In genomic region chr15:84597021-84597420, GRCm38 (mm10) we compare ENCODE assay signal across 16 mouse cellular contexts. TPM values are rescaled to one million over a fixed set of nuclear protein-coding genes. Genes with fewer than 3 reads are reported as not detected.
DNase-seq lines count a peak whose midpoint lies in the region; ATAC-seq and TF ChIP-seq lines count a peak whose summit lies in the region.
"Had no signal": no experiment of that assay in that cellular context is flagged by ENCODE, and none has a peak within 500 bp of the region (broad histone marks: within the 10 kb centered on the region; RNA-seq: fewer than 3 reads in every experiment).

No protein-coding gene starts in this region.

- DNase-seq in heart, postnatal 0 days (ENCODE audit: low spot score): no peak
- DNase-seq in heart, postnatal 10 days: no peak
- no peak for DNase-seq in lung, embryonic 14.5 days
- DNase-seq in lung, postnatal 25 days (ENCODE audit: low spot score): no peak
- DNase-seq in CH12.LX (ENCODE audit: extremely low read depth): no peak
- peak; percentile 45 for DNase-seq in brain, adult 2 months (ENCODE audit: low read depth, low spot score)
- DNase-seq: heart, adult 18-20 months; kidney, adult 9 months; layer of hippocampus, adult 9-11 months; liver, embryonic 13.5 days; midbrain, embryonic 14.5 days had no signal

- TF ChIP-seq EP300 in heart, postnatal 0 days (IDR thresholded peaks at IDR 0.05; ENCODE audit: low read depth): no peak
- TF ChIP-seq EP300 in CH12.LX (IDR thresholded peaks at IDR 0.05; ENCODE audit: low read length): no peak

- no peak overlapping the region for H3K9ac ChIP-seq in heart, postnatal 0 days (replicated peaks; ENCODE audit: low read depth, low read length)
- H3K9ac ChIP-seq in lung, embryonic 14.5 days: no peak overlapping the region
- no peak overlapping the region for H3K9ac ChIP-seq in CH12.LX (ENCODE audit: insufficient read depth, low read depth)
- H3K9ac ChIP-seq: forebrain, embryonic 15.5 days; hindbrain, embryonic 15.5 days; liver, embryonic 13.5 days had no signal

- no peaks in the 10 kb centered on the region for H3K79me2 ChIP-seq in CH12.LX (replicated peaks; ENCODE audit: control insufficient read depth, extremely low read depth, insufficient read depth, poor library complexity, severe bottlenecking)

- dilution Hi-C loops in CH12.LX (cut with MboI; ENCODE audit: extremely low pct_ligation_motif_present, extremely low pct_unique_long_range_greater_than_20kb, low sequenced_read_pairs): no loop called here

- no peak overlapping the region for H3K27ac ChIP-seq in heart, postnatal 0 days (ENCODE audit: low read depth)
- H3K27ac ChIP-seq in lung, embryonic 14.5 days (ENCODE audit: low read depth): no peak overlapping the region
- no peak overlapping the region for H3K27ac ChIP-seq in CH12.LX (ENCODE audit: insufficient read depth, low read depth)
- H3K27ac ChIP-seq: forebrain, embryonic 15.5 days; hindbrain, embryonic 15.5 days; liver, embryonic 13.5 days; macrophage had no signal

- no peaks in the 10 kb centered on the region for H3K27me3 ChIP-seq in heart, postnatal 0 days (ENCODE audit: control insufficient read depth, insufficient read depth, low read length)
- no peaks in the 10 kb centered on the region for H3K27me3 ChIP-seq in lung, embryonic 14.5 days (ENCODE audit: insufficient read depth, low read length)
- peaks cover 72% of the 10 kb centered on the region for H3K27me3 ChIP-seq in CH12.LX (replicated peaks)
- H3K27me3 ChIP-seq: forebrain, embryonic 15.5 days; hindbrain, embryonic 15.5 days; liver, embryonic 13.5 days had no signal

- no peak overlapping the region for H3K4me3 ChIP-seq in heart, postnatal 0 days (ENCODE audit: low read depth, low read length)
- H3K4me3 ChIP-seq in lung, embryonic 14.5 days (ENCODE audit: low read depth, low read length): no peak overlapping the region
- no peak overlapping the region for H3K4me3 ChIP-seq in CH12.LX (replicated peaks in 1 of 3; ENCODE audit: low read depth in 2 of 3, low read length in 2 of 3, poor library complexity in 1 of 3)
- H3K4me3 ChIP-seq: forebrain, embryonic 15.5 days; hindbrain, embryonic 15.5 days; liver, embryonic 13.5 days had no signal

- no peak for TF ChIP-seq POLR2A in CH12.LX (IDR thresholded peaks at IDR 0.05; ENCODE audit: low read depth, low read length)

- intact Hi-C loops in heart, postnatal 10 days (cut with DNase I): no loop called here

- no peak overlapping the region for H3K4me2 ChIP-seq in heart, postnatal 0 days (ENCODE audit: low read depth, low read length)
- no peak overlapping the region for H3K4me2 ChIP-seq in lung, embryonic 14.5 days
- no peak overlapping the region for H3K4me2 ChIP-seq in CH12.LX (ENCODE audit: insufficient read depth, low read depth, poor library complexity, severe bottlenecking)
- H3K4me2 ChIP-seq: forebrain, embryonic 15.5 days; hindbrain, embryonic 15.5 days; liver, embryonic 13.5 days had no signal

- H3K9me3 ChIP-seq in heart, postnatal 0 days (replicated peaks; ENCODE audit: control insufficient read depth, low read length): no peaks in the 10 kb centered on the region
- H3K9me3 ChIP-seq in lung, embryonic 14.5 days (ENCODE audit: low read depth, low read length): no peaks in the 10 kb centered on the region
- H3K9me3 ChIP-seq in CH12.LX (replicated peaks; ENCODE audit: low read length): no peaks in the 10 kb centered on the region
- H3K9me3 ChIP-seq: forebrain, embryonic 15.5 days; hindbrain, embryonic 15.5 days; liver, embryonic 13.5 days had no signal

- ATAC-seq in heart, postnatal 0 days (ENCODE audit: insufficient read depth, low read depth): no peak
- no peak for ATAC-seq in lung, embryonic 14.5 days (ENCODE audit: insufficient read depth)
- no peak for ATAC-seq in inflammation-experienced regulatory T-cells, adult 6 months
- ATAC-seq: forebrain, embryonic 15.5 days had no signal

- H3K36me3 ChIP-seq in heart, postnatal 0 days (replicated peaks; ENCODE audit: control insufficient read depth, insufficient read depth, low read length): no peaks in the 10 kb centered on the region
- H3K36me3 ChIP-seq in lung, embryonic 14.5 days (ENCODE audit: insufficient read depth): no peaks in the 10 kb centered on the region
- no peaks in the 10 kb centered on the region for H3K36me3 ChIP-seq in CH12.LX (replicated peaks in 1 of 2; ENCODE audit: control insufficient read depth in 1 of 2, insufficient read depth in 1 of 2, low read length in 1 of 2)
- H3K36me3 ChIP-seq: forebrain, embryonic 15.5 days; hindbrain, embryonic 15.5 days; liver, embryonic 13.5 days had no signal

- TF ChIP-seq CTCF in heart, postnatal 0 days (IDR thresholded peaks at IDR 0.05; ENCODE audit: low read depth): peak; percentile 15; the same call in 1 of the 2 replicates
- peak; percentile 49 for TF ChIP-seq CTCF in lung, embryonic 14.5 days (IDR thresholded peaks at IDR 0.05; ENCODE audit: low read depth)
- peak in 1 of 2 experiments; percentile 42; a peak in 2 of 4 replicates for TF ChIP-seq CTCF in CH12.LX (conservative IDR thresholded peaks at IDR 0.05 in 1 of 2, IDR thresholded peaks at IDR 0.05 in 1 of 2; ENCODE audit: low read depth in 2 of 2, low read length in 2 of 2)

- in situ Hi-C loops in CH12.LX (cut with MboI; ENCODE audit: low pct_ligation_motif_present, low pct_unique_long_range_greater_than_20kb, low sequenced_read_pairs): no loop called here

- H3K4me1 ChIP-seq in heart, postnatal 0 days (ENCODE audit: control insufficient read depth, insufficient read depth): peaks cover 11% of the 10 kb centered on the region; the same call in 1 of the 2 replicates
- no peaks in the 10 kb centered on the region for H3K4me1 ChIP-seq in lung, embryonic 14.5 days (ENCODE audit: insufficient read depth)
- no peaks in the 10 kb centered on the region for H3K4me1 ChIP-seq in CH12.LX (ENCODE audit: control insufficient read depth in 1 of 2, insufficient read depth in 2 of 2)

- TF ChIP-seq RAD21 in CH12.LX (IDR thresholded peaks at IDR 0.05; ENCODE audit: low read depth, low read length): no peak

TF ChIP-seq in CH12.LX, 34 proteins besides CTCF, POLR2A, EP300 and RAD21:
- TF ChIP-seq NELFE (IDR thresholded peaks at IDR 0.05; ENCODE audit: low read depth, low read length) (no peak), SMC3 (IDR thresholded peaks at IDR 0.05; ENCODE audit: low read depth, low read length) (peak; percentile 16; the same call in 1 of the 2 replicates)
TF ChIP-seq in CH12.LX: peak in this region for 1.

RNA-seq across cellular contexts. Expression of gene Rtl6, which starts 39.4 kb away (rescaled TPM):
- 6.0 and 9.6 TPM in 2 replicates for total RNA-seq in heart, postnatal 0 days (2014; rRNA removed; ENCODE audit: low replicate concordance)
- 5.2 and 5.5 TPM in 2 replicates for polyA plus RNA-seq in heart, postnatal 0 days (2015; fragmentation: Nextera tagmentation; extraction: Ambion mirVana)
- total RNA-seq in heart, postnatal 10 days (2021): 1 to 10 TPM; 7.9 to 9.2 TPM
- 8.6 and 8.7 TPM in 2 replicates for polyA plus RNA-seq in lung, embryonic 14.5 days (2014; fragmentation: Nextera tagmentation; extraction: Ambion mirVana)
- total RNA-seq in CH12.LX (2012; rRNA removed) (not detected in 2 replicates), CH12.LX (2014; rRNA removed) (0.04 TPM in 1 of 2 replicates, not detected in the other)
- polyA plus RNA-seq in CH12.LX (2012; ENCODE audit: insufficient read length, low read depth): not detected in 2 replicates
- polyA plus RNA-seq in inflammation-experienced regulatory T-cells, adult 6 months (2017; shearing (Covaris generic)): 1 to 10 TPM; 1.3 to 2.0 (median 1.8) TPM
- total RNA-seq: MEL had no signal
